Mouse (Mus musculus) right cerebral cortex, postnatal 14 days (tissue): ENCODE measurements around the gene Tac4.
A peak's percentile ranks its signal among the peaks of the same experiment; 100 is the strongest.

ENCODE experiments used
- DNase-seq: peaks from one replicate; pipeline ENCODE4 v3.0.0; 2022

Gene Tac4

GRCm38 (mm10) chr11:95261178-95261751 is at the start of gene Tac4:
TSS of gene Tac4 (plus strand) at chr11:95261529.
- DNase-seq, result no peak

GRCm38 (mm10) chr11:95213607-95214006 is 47.7 kb upstream of the Tac4 start:
- no peak for DNase-seq

GRCm38 (mm10) chr11:95214305-95214704 is 47.0 kb upstream of the Tac4 start:
- DNase-seq, result no peak

DNA sequence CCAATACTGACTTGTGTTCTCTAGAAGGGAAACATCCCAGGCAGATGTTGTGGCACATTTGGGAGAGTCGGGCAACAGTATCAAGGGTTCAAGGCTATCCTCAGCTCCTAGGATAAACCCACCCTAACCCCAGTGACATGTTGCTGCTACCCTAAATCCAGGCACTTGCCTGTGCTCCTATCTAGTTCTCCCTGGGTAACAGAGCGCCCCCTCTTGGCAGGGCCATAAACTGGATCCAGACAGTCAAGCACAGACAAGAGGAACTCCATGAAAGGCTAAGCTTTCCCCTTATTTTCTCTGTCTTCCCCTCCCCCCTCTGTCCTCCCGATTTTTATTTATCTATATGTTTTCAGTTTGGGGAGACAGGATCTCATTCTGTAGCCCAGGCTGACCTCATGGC is 45.1 kb upstream of the Tac4 start:
- DNase-seq, result no peak

DNA sequence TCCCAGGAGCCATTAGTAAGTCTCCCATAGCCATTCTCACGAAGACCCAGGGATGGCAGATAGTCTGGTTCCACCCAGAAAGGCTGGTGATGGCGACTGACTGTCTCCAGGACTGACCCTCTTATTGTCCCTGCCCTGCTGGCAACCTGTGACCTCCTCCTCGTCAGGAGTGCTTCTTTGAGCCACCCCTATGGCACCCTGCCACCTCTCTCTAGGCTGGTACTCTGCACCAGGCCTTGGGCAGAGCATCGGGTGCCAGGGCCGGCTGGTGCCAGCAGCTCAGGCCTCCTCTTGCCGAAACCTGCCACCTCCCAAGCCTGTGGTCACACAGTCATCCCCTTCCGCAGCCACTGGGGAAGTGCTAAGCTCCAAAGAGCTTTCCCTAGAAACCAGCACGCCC is 42.2 kb upstream of the Tac4 start:
- no peak for DNase-seq

DNA sequence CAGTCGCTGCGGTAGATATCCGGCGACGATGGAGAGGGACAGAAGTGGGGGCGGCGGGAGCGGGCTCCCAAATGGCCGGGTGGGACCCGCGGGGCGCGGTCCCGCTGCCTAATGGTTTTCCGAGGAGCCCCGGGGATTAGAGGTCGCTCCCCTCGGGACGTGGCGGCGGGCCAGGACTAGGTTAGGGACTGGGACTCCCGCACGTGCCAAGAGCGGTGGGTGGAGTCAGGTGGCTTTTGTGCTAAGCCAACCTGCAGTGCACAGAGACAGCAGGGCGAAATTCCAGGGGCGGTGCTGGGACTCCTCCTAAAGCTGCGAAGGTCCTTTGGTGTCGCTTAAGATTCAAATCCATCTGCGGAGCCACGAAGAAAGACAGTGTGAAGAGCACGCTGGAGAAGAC is 37.9 kb upstream of the Tac4 start:
- peak; percentile 35 for DNase-seq

- DNase-seq, result no peak
Observed at GRCm38 (mm10) chr11:95224124-95224893, 37.0 kb upstream of the Tac4 start.

- no peak for DNase-seq
Observed at GRCm38 (mm10) chr11:95225448-95225847, 35.9 kb upstream of the Tac4 start.

DNA sequence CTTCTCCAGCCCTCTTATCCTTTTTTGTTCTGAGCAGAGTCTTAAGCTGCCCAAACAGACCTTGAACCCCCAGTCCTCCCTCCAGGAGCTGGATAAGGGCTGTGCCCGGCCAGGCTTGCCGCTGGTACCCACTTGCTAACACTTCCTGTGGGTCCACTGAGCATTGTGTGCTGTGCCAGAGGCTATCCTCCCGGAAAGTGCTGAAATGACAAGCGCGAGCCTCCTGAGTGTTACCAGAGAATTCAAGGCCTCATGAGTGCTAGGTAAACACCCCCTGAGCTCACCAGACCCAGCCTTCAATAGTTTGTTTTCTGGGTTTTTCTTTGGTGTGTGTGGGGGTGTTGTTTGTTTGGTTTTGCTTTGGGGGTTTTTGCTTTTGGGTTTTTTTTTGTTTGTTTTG is 33.9 kb upstream of the Tac4 start:
- DNase-seq, result no peak

- DNase-seq, result peak; percentile 76
Observed at GRCm38 (mm10) chr11:95231688-95232328, 29.5 kb upstream of the Tac4 start.

DNA sequence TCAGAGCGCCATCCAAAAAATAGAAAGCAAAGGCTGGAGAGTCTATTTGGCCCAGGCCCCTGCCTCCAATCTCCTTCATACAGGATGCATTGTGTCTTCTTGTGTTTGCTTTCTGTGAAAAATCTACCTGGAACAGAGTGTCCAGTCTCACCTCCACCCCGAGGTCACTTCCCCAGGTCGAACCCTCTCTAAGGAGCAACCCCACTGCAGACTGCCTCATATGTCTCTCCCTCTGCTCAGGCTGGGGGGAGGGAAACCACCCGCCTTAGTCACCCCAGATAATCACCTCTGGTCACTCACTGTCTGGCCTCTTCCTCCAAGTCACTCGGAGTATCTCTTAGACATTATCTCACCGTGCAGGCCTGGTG is 29.0 kb upstream of the Tac4 start:
- no peak for DNase-seq

DNA sequence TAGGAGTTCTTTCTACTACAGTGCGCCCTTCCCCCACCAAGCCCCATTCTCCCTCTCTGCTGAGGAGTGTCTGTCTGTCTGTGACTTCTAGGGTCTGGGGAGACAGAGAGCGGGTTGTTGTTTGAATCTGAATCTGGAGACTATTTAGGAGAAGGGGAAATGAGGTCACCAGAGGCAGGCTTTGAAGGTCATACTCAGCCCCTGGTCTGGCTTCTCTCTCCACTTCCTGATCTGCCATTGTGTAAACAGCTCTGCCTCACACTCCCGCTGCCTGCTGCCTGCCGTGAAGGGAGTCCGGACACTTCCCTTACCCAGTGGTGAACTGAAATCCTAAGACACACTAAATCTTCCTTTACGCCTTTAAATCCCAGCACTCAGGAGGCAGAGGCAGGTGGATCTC is 22.9 kb upstream of the Tac4 start:
- DNase-seq, result no peak

- no peak for DNase-seq
Observed at GRCm38 (mm10) chr11:95242653-95243052, 18.7 kb upstream of the Tac4 start.

- DNase-seq, result no peak
Observed at GRCm38 (mm10) chr11:95245456-95245855, 15.9 kb upstream of the Tac4 start.

DNA sequence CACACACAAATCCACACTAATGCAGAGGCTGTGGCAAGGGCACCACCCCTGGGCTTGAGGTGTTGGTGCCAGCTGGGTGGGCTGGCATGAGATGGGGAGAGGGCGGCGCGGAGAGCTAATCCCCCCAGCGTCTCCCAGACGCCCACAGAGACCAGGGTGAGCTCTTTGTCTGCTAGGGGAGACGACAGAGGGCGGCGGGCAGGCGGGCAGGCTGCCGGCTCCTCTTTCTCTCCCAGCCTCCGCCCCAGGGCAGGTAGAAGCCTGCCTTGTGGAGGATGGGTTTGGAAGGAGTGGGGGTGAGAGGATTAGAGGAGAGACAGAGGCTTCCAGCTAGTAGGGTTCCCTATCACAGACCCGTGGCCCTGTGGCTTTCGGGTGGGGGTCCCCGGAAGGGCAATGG is 14.3 kb upstream of the Tac4 start:
- DNase-seq, result no peak

DNA sequence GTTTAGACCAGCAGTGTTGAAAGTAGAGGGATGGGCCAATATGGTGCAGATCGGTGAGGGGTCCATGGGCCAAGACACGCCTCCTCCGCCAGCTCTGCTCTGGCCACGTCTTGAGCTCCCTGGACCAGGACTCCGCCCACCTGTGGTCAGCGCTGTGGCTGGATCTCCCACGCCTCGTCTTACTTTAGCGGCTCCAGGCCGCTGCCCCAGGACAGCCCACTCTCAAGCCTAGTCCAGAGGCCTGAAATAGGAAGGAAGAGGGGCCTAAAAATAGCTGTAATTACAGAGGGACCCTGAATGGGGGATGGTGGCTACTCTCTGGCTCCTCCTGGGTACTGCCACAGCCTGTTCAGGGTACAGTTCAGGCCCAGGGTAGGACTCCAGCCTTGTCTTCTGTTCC is 11.2 kb upstream of the Tac4 start:
- DNase-seq, result no peak

DNA sequence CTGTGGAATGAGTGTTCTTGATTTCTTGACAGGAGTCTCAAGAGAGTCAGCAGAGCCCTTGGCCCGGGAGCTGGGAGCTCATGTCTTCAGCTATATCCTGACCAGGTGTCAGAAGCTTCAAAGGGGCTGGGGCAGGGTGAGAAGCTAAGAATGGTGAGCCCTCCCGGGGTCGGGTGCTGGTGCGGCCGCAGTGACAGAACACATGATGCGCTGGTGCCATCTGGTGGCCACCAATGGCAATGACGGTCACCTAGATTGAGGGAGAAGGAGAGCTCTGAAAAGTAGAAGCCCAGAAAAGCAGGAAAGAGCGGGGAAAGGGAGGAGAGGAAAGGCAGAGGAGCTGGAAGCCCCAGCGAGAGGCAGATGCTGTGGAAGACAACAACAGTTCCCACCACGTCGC is 10.0 kb upstream of the Tac4 start:
- DNase-seq, result peak; percentile 79

- DNase-seq, result no peak
Observed at GRCm38 (mm10) chr11:95252104-95252503, 9.2 kb upstream of the Tac4 start.

- peak; percentile 26 for DNase-seq
Observed at GRCm38 (mm10) chr11:95254165-95254564, 7.2 kb upstream of the Tac4 start.

DNA sequence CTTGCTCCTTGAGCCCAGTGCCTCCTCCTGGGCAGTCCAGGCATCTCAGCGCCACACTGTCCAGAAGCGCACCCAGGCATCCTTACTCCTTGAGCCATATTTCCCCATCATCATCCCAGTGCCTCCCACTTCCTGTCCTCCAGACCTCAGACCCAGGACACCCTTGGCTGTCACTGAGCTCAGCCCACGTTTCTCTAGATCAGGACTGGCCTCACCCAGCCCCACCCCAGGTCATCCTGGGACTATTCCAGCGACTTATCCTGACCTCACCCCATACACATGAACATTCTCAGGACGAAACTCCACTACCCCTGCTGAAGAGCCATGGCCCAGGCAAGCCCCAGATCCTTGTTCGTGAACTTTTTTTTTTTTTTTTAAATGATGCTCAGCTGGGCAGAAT is 5.6 kb upstream of the Tac4 start:
- no peak for DNase-seq

- no peak for DNase-seq
Observed at GRCm38 (mm10) chr11:95257930-95258329, 3.4 kb upstream of the Tac4 start.

DNA sequence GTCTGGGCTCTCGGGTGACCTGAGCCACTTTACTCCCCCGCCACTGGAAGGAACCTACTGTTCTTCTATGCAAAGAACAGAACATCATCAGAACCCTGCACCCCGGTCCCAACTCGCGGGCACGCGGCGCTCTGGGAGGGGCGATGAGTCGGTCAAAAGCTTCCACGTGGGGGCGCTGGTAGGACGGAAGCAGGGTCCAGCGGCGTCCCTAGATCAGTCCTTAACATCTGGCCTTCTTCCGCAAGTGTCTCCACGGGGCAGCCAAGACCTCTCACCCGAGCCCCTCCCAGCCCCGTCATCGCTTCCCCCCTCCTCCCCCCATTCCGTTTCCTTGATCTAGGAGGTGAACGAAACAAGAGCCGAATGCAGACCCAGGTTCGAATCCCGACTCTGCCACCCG is 2.8 kb upstream of the Tac4 start:
- peak; percentile 82 for DNase-seq

DNA sequence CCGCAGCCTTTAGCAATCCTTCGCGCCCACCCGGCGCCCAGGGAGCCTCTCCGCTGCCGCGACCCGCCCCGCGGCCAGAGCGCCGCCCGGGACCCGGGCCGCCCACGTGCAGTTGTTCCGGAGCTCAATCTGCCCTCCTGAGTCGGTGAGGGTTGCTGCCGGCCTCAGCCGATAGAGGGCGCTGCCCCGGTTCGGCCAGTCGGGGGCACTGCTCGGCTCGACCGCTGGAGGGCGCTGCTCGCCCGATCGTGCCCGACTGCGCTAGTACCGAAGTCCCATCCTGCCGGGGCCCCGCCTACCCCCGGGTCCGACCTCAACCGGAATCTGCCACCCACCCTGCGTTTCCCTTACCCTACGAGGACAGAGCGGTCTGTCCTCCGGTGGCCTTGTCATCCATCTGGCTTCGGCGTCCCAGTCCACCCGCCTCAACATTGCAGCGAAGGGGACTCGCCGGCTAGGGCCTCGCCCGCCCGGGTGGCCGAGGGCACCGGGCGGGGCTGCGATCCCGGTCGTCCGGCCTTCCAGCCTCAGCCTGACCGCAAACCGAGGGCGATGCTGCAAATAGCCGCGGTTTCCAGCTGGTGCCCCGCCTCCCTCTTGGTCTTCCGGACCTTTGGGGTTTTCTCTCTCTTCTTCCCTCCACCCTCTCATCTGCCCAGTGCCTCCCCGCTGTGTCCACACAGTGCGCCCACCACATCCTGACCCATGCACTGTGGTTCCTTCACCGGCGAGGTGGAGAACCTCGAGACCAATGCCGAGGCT is 2.1 kb upstream of the Tac4 start:
- peak; percentile 86 for DNase-seq
